Mouse (Mus musculus): ENCODE data around the gene Usp9y. TPM values are rescaled to one million over a fixed set of nuclear protein-coding genes. Genes with fewer than 3 reads are reported as not detected.

The Usp9y gene
- polyA plus RNA-seq (2014; fragmentation: Nextera tagmentation; extraction: Ambion mirVana) = not detected in 2 replicates

DNA sequence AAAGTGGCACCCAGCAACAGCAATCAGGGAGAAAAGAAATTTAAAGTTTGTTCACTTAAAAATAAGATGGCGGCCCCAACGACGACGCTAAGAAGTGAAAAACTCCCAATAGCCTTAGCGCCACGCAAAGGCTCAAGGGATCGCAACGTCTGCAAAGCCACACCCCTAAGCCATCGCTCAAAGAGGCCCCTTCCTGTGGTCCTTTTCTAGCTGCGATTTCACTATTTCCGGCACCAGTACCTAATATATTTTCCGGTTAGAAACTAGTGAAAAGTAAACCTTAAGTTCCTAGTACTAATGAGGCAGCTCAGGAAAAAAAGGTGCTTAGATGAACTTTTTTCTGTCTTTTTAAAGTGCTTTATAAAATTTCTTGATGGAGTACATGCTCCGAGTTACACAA is at the start of gene Usp9y:
Gene Usp9y (minus strand): TSS at position 101 of the 400 bp plus-strand sequence.
- H3K4me2 ChIP-seq = no peak within 1 kb of the TSS
- 87% methylated on average over 13 of the region's 13 CpGs for WGBS (ENCODE audit: insufficient replicate concordance)
- no peak within 1 kb of the TSS for H3K9ac ChIP-seq (ENCODE audit: low read depth, low read length)
- no peaks in the 10 kb centered on the region for H3K36me3 ChIP-seq (ENCODE audit: control insufficient read depth, insufficient read depth, low read length)
- H3K9me3 ChIP-seq (replicated peaks; ENCODE audit: control insufficient read depth, low read length) = no peaks in the 10 kb centered on the region
- ATAC-seq (replicated peaks; ENCODE audit: insufficient number of reproducible peaks, low FRiP score, low TSS enrichment) = no peak
- no peaks in the 10 kb centered on the region for H3K27me3 ChIP-seq (ENCODE audit: control insufficient read depth, insufficient read depth, low read length)
- no peaks in the 10 kb centered on the region for H3K4me1 ChIP-seq (ENCODE audit: control insufficient read depth, insufficient read depth, low read length)
- H3K27ac ChIP-seq (ENCODE audit: low read depth, low read length) = no peak within 1 kb of the TSS
- no peak within 1 kb of the TSS for H3K4me3 ChIP-seq (ENCODE audit: low read depth, low read length)

DNA sequence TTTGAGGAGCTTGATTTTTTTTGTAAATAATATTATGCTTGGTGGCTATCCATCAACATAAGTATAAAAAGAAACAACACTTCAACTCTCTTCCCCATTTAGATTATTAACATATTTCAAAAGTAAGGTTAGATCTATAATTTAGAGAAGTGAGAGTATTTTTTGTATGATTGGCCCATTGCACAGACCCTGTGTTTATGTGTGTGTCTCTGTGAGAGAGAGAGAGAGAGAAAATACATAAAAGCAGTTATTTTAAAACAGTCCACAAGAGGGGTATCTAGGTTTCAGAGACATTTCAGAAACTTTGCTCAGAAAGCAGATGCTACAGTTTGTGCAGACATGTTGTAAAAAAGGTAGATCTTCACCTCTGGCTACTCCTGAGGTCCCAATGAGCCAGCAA is 165.9 kb downstream of the Usp9y start:
- Histone ChIP-seq H3K27me3 (ENCODE audit: control insufficient read depth, insufficient read depth, low read length) (no peaks in the 10 kb centered on the region), H3K36me3 (ENCODE audit: control insufficient read depth, insufficient read depth, low read length) (no peaks in the 10 kb centered on the region), H3K4me3 (ENCODE audit: low read depth, low read length) (no peak overlapping the region), H3K4me2 (no peak overlapping the region), H3K4me1 (ENCODE audit: control insufficient read depth, insufficient read depth, low read length) (no peaks in the 10 kb centered on the region), H3K9ac (ENCODE audit: low read depth, low read length) (no peak overlapping the region), H3K27ac (ENCODE audit: low read depth, low read length) (no peak overlapping the region), H3K9me3 (replicated peaks; ENCODE audit: control insufficient read depth, low read length) (no peaks in the 10 kb centered on the region)
- ATAC-seq (replicated peaks; ENCODE audit: insufficient number of reproducible peaks, low FRiP score, low TSS enrichment) = no peak

DNA sequence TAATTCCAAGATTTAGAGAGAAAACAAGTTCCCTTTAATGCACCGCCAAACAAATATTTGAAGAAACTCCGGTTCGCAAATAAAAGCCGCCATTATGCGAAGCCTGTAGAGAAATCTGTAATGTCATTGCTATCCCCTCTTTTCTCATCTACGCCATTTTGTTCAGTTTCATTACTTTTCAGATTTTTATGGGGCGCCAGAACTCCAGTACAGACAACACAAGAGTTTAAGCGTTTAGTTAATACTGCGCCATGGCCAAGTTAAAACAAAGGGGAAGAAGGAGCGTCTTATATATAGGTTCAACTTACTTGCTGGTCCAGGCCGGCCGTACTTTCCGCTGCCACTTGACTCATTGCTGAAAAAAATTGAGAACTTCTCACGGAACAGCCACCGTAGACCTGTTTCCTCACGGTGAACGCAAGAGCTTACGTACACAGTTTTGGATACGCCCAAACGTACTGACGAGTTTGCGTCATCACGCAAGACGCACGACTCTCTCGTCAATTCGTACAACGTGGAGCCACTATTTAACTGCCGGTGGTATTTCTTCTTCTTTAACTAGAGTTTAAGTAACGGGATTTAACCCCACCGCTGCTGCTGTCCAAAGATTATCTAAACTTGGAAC is 173.3 kb downstream of the Usp9y start, which contains the start of gene Ddx3y:
Gene Ddx3y (minus strand): TSS at position 459 of the 625 bp plus-strand sequence.
- Histone ChIP-seq H3K27ac (ENCODE audit: low read depth, low read length) (peak within 1 kb of the TSS; percentile 41; the same call in 1 of the 2 replicates), H3K4me2 (no peak within 1 kb of the TSS), H3K9me3 (replicated peaks; ENCODE audit: control insufficient read depth, low read length) (no peaks in the 10 kb centered on the region), H3K4me3 (ENCODE audit: low read depth, low read length) (peak within 1 kb of the TSS; percentile 43), H3K9ac (ENCODE audit: low read depth, low read length) (peak within 1 kb of the TSS; percentile 59), H3K27me3 (ENCODE audit: control insufficient read depth, insufficient read depth, low read length) (no peaks in the 10 kb centered on the region), H3K36me3 (ENCODE audit: control insufficient read depth, insufficient read depth, low read length) (no peaks in the 10 kb centered on the region), H3K4me1 (ENCODE audit: control insufficient read depth, insufficient read depth, low read length) (no peaks in the 10 kb centered on the region)
- 5% methylated on average over 27 of the region's 31 CpGs for WGBS (ENCODE audit: insufficient replicate concordance)
- peak; percentile 73; the same call in 1 of the 2 replicates for ATAC-seq (replicated peaks; ENCODE audit: insufficient number of reproducible peaks, low FRiP score, low TSS enrichment)

DNA sequence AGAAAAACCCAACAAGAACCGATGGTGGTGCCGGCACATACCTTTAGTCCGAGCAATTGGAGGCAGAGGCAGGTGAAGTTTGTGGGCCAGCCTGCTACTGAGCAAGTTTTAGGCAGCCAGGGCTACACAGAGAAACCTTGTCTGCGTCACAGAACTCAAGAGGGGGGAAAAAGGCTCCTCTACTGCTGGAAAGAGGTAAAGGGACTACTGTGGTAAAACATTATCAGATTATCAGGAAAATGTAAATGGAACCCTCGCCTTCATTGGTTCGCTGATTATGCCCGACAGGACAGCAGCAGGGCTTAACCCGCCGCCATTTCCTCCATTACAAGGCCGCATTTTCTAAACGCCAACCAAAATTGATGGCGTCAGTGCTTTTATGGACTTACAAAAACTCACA is 173.8 kb downstream of the Usp9y start:
- WGBS (ENCODE audit: insufficient replicate concordance) = 0% methylated on average over 12 of the region's 12 CpGs
- H3K4me2 ChIP-seq = no peak overlapping the region
- ATAC-seq (replicated peaks; ENCODE audit: insufficient number of reproducible peaks, low FRiP score, low TSS enrichment) = no peak
- H3K9me3 ChIP-seq (replicated peaks; ENCODE audit: control insufficient read depth, low read length) = no peaks in the 10 kb centered on the region
- peak overlapping the region; percentile 43 for H3K4me3 ChIP-seq (ENCODE audit: low read depth, low read length)
- H3K36me3 ChIP-seq (ENCODE audit: control insufficient read depth, insufficient read depth, low read length) = no peaks in the 10 kb centered on the region
- no peaks in the 10 kb centered on the region for H3K27me3 ChIP-seq (ENCODE audit: control insufficient read depth, insufficient read depth, low read length)
- peak overlapping the region; percentile 41; the same call in 1 of the 2 replicates for H3K27ac ChIP-seq (ENCODE audit: low read depth, low read length)
- H3K9ac ChIP-seq (ENCODE audit: low read depth, low read length) = peak overlapping the region; percentile 59
- no peaks in the 10 kb centered on the region for H3K4me1 ChIP-seq (ENCODE audit: control insufficient read depth, insufficient read depth, low read length)

Other genes with a start within 250 kb of the Usp9y start
- 8.6 and 9.4 TPM in 2 replicates for gene Uty, start 214.0 kb downstream of the Usp9y start, polyA plus RNA-seq (2014; fragmentation: Nextera tagmentation; extraction: Ambion mirVana)
- 12.5 and 18.8 TPM in 2 replicates for gene Ddx3y, start 173.2 kb downstream of the Usp9y start, polyA plus RNA-seq (2014; fragmentation: Nextera tagmentation; extraction: Ambion mirVana)